Mouse (Mus musculus) small intestine, adult 2 months (tissue): Measurements from ENCODE around the gene St8sia2.

ENCODE experiments used
- CTCF ChIP-seq: fragments of 200-500 bp; IDR thresholded peaks from 2 replicates; pipeline ENCODE4 v1.5.1; 2012; ENCODE audit warnings: low read depth, mild to moderate bottlenecking, control low read depth, inconsistent platforms, low read length, moderate library complexity, mixed read lengths; ENCODE audit not compliant: insufficient replicate concordance, insufficient read length; ENCODE audit errors: extremely low read depth
- POLR2A ChIP-seq: fragments of 200-500 bp; IDR thresholded peaks from 2 replicates; pipeline ENCODE4 v1.6.1; 2012; ENCODE audit warnings: low read depth, mild to moderate bottlenecking, control low read depth, inconsistent platforms, low read length, moderate library complexity

DNA sequence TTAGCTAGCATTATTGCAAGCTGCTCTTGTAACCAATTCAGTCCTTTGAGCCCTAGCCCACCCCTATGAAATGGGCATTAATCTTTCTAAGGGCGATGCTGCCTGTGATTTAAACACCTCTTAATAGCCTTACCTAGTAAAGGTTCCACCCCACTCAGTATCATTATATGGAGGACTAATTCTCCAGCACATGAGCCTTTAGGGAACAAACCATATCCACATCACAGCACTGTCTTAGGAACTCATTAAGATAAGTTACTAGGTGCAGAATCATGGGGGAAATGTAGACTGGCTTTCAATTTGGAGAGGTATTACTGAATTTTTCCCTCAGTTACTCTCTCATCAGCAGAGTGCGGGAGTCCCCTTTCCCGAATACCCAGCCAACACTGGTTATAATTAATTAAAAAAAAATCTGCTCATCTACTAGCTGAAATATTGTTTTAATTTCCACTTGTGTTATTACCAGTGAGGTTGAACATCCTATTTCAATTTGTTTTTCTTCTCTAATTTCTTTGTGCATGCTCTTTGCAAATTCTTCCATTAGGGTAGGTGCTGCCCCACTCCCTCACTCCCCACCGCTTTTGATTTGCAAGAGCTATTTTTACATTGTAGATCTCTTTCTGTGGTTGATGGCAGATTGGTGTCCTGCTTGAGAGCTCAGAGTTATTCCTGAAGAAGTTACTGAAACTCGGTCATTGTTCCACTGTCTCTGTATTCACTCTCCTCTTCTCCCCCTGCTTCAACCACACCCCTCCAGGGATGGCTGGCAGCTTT, 103.9 kb downstream of the St8sia2 start:
- no peak for TF ChIP-seq CTCF
- TF ChIP-seq POLR2A, result no peak
